Mouse (Mus musculus) hindbrain, postnatal 0 days (tissue): Measurements from ENCODE around the gene Tnfrsf22. TPM values are rescaled to one million over a fixed set of nuclear protein-coding genes. Genes with fewer than 3 reads are reported as not detected.
"Not testable (repeated sequence)": the region's sequence is repeated elsewhere in the genome, so short reads cannot be mapped to it uniquely, and the experiment has no call there.

Experiments used
- ATAC-seq: fragments of 200-750 bp; cut with Nextera tagmentation; 2 replicates; pipeline ENCODE4 v1.8.0; 2017; ENCODE audit warnings: mild to moderate bottlenecking, moderate TSS enrichment, moderate library complexity
- DNase-seq: peaks from one replicate; pipeline ENCODE4 v3.0.0-alpha.2; 2015; ENCODE audit warnings: low spot score
- H3K27ac ChIP-seq: fragments of 300-500 bp; sonication (generic); 2 replicates; pipeline ENCODE4 v1.5.1; 2014; ENCODE audit warnings: mild to moderate bottlenecking
- H3K27me3 ChIP-seq: fragments of 300-500 bp; sonication (generic); 2 replicates; pipeline ENCODE4 v1.6.1; 2014; ENCODE audit warnings: low read length, mixed read lengths; ENCODE audit not compliant: insufficient read depth
- H3K36me3 ChIP-seq: fragments of 300-500 bp; sonication (generic); 2 replicates; pipeline ENCODE4 v1.6.1; 2014; ENCODE audit warnings: low read length, mixed read lengths; ENCODE audit not compliant: insufficient read depth
- H3K4me1 ChIP-seq: fragments of 300-500 bp; sonication (generic); 2 replicates; pipeline ENCODE4 v1.6.1; 2014; ENCODE audit warnings: antibody characterized with exemption, low read length, mixed read lengths; ENCODE audit not compliant: insufficient read depth
- H3K4me2 ChIP-seq: fragments of 300-500 bp; sonication (generic); 2 replicates; pipeline ENCODE4 v1.6.1; 2014; ENCODE audit warnings: low read depth, mild to moderate bottlenecking, low read length, moderate library complexity, mixed read lengths
- H3K4me3 ChIP-seq: fragments of 300-500 bp; sonication (generic); 2 replicates; pipeline ENCODE4 v1.5.1; 2014; ENCODE audit warnings: low read length
- H3K9ac ChIP-seq: fragments of 300-500 bp; sonication (generic); replicated peaks from 2 replicates; pipeline ENCODE4 v1.6.1; 2014; ENCODE audit warnings: mild to moderate bottlenecking, low read length, moderate library complexity, mixed read lengths
- H3K9me3 ChIP-seq: fragments of 300-500 bp; sonication (generic); 2 replicates; pipeline ENCODE4 v1.6.1; 2016; ENCODE audit warnings: low read length, mixed read lengths
- CTCF ChIP-seq: IDR thresholded peaks from 2 replicates; pipeline ENCODE4 v1.5.1; 2016; ENCODE audit warnings: antibody characterized with exemption, control low read depth, low read depth
- whole genome bisulfite sequencing: fragments of 180-500 bp; shearing (Covaris S2); extraction: QIAGEN DNeasy Blood & Tissue Kit; methylation state at CpG from one replicate; pipeline ENCODE4 v1.1.7; 2014; 5-methylcytosine and 5-hydroxymethylcytosine counted together
- polyA plus RNA-seq: library from polyadenylated mRNA; unstranded; fragments of >200 nt; fragmentation: Nextera tagmentation; extraction: Ambion mirVana; gene quantifications from 2 replicates; pipeline ENCODE4 v1.2.1, GENCODE M21; 2015
- total RNA-seq: library from RNA; depleted of rRNA; stranded (reverse); fragments of >200 nt; gene quantifications from 2 replicates; pipeline ENCODE4 v1.2.3, GENCODE M21; 2014

Tnfrsf22 gene
- total and polyA plus RNA-seq, 2 experiments from 2014 or later, result 4.8 to 5.1 TPM

DNA sequence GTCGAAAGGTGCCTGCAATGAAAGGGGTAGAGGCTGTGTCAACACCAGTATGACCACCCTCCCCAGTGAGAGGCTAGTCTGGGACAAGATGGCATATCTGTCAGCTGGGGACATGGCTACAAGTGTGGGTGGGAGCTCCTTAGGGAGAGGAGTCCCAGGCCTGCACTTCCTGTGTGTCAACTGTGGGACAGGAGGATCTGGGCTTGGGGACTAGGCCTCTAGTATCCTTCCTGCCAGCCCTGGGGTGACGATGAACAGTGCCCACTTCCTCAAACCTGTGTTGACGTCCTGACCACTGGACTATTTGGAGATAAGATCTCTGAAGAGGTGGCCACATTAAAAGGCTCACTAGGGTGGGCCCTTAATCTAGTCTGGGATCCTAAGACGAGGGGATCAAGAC lies 40.5 kb upstream of the Tnfrsf22 start:
- Histone ChIP-seq H3K9ac (no peak overlapping the region), H3K4me2 (no peak overlapping the region), H3K4me3 (no peak overlapping the region), H3K9me3 (no peaks in the 10 kb centered on the region), H3K27ac (no peak overlapping the region), H3K4me1 (no peaks in the 10 kb centered on the region; the same call in 1 of the 2 replicates), H3K27me3 (no peaks in the 10 kb centered on the region), H3K36me3 (peaks cover 47% of the 10 kb centered on the region)
- WGBS, result 85% methylated on average over 4 of the region's 4 CpGs
- no peak for TF ChIP-seq CTCF
- ATAC-seq (no peak), DNase-seq (no peak)

DNA sequence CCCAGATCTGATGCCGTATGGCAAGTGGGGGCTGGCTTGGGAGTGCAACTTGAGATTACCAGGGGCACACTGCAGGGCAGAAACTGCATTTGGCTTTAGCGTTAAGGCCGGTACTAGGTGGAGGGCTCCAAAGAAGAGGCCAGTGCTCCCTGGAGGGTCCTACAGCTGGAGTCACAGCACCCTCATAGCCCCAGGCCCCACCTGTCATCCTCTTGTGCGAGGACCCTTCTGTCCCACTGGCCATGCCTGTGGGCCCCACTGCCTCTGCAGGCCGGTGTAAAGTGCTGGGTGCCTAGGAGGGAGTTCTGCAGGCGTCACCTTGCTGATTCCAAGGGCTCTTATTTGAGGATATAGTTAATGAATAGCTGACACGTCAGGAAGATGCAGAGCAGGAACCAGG lies 40.0 kb upstream of the Tnfrsf22 start:
- peaks cover 42% of the 10 kb centered on the region for H3K36me3 ChIP-seq
- H3K9ac ChIP-seq, result no peak overlapping the region
- H3K4me2 ChIP-seq, result no peak overlapping the region
- no peaks in the 10 kb centered on the region for H3K9me3 ChIP-seq
- H3K27ac ChIP-seq, result no peak overlapping the region
- WGBS, result 85% methylated on average over 7 of the region's 7 CpGs
- no peak for TF ChIP-seq CTCF
- no peak overlapping the region for H3K4me3 ChIP-seq
- ATAC-seq, result no peak
- DNase-seq, result no peak
- H3K27me3 ChIP-seq, result no peaks in the 10 kb centered on the region
- no peaks in the 10 kb centered on the region; the same call in 1 of the 2 replicates for H3K4me1 ChIP-seq

DNA sequence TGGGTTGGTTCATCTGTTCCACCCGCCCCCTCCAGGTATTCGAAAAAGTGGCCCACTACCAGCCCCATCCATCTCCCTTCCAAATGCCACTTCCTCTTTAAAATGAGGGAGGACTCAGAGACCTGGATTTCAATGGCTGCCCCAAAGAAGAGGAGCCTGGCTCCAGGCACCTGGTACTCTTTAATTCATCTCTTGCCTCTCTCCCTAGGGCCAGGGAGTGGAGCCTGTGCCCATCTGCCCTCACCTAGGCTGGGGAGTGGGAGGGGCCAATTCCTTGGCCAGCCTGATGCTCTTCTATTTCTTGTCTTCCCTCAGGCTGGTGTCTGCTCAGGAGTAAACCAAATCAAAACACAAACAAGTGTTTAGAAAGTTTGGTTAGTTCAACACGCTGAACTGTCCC lies 37.2 kb upstream of the Tnfrsf22 start:
- DNase-seq, H3K27me3 ChIP-seq, H3K9me3 ChIP-seq, H3K27ac ChIP-seq, H3K9ac ChIP-seq, H3K4me1 ChIP-seq, H3K4me2 ChIP-seq, ATAC-seq, H3K4me3 ChIP-seq: not testable (repeated sequence)
- H3K36me3 ChIP-seq, result peaks cover 22% of the 10 kb centered on the region; the same call in 1 of the 2 replicates
- 92% methylated on average over 3 of the region's 3 CpGs for WGBS

DNA sequence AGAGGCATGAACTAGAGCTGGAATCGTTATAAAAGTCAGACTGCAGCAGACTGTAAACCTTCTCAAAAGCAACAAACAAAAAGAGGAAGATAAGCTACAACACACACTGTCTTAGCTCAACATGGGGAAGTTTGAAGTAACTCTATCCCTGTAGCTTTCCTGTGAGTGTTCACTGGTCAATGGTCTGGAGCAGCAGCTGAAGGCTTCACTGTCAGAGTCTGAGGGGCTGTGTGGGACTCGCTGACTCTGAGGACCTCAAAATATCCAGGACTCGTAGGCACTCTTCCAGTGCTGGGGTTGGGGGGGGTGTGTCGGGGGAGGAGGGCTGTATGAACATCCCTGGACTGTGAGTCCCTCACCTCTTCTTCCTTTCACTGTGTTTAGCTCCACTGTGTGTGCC lies 36.7 kb upstream of the Tnfrsf22 start:
- H3K4me3 ChIP-seq, H3K9me3 ChIP-seq, H3K4me1 ChIP-seq, DNase-seq, H3K27ac ChIP-seq, H3K27me3 ChIP-seq, H3K9ac ChIP-seq, ATAC-seq: not testable (repeated sequence)
- Histone ChIP-seq H3K36me3 (peaks cover 22% of the 10 kb centered on the region; the same call in 1 of the 2 replicates), H3K4me2 (peak overlapping the region; percentile 77; the same call in 1 of the 2 replicates)
- WGBS, result 57% methylated on average over 4 of the region's 4 CpGs

DNA sequence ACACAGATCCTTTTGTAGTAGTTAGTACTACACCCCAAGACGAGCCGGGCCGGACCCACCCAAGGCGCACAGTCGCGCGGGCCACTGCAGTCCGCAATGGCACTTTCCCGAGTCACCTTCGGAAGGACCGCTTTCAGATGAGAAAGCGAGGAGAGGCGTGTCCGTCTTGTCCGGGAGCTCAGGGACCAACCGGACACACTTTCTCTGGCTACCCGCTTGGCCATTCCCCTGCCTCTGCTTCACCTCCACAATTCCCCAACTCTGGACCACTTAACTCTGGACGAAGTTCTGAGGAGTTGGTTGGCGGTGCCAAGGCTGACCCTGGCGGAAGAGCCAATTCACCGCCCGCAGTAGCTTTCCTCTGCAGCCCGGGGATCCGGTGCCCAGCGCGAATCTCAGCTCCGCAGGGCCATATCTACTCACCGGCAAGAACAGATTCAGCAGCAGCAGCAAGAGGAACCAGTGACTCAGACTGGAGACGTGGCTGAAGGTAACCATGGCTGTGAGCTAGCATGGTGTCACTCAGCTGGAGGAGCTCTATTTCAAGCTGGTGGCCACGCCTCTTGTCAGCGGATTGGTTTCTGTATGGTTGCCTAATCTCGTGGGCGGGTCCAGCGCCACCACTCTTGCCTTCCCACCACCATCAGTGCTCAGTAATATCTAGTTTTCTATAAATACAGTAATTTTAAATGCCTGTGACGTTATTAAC lies 36.1 kb upstream of the Tnfrsf22 start, which contains the start of gene Tnfrsf23:
Gene Tnfrsf23, minus strand, starts transcription at position 514 of the 709 bp plus-strand sequence.
- Histone ChIP-seq H3K9me3 (no peaks in the 10 kb centered on the region), H3K4me2 (peak within 1 kb of the TSS; percentile 77), H3K4me1 (no peaks in the 10 kb centered on the region; the same call in 1 of the 2 replicates), H3K4me3 (peak within 1 kb of the TSS; percentile 39), H3K9ac (peak within 1 kb of the TSS; percentile 28; the same call in 1 of the 2 replicates), H3K27ac (no peak within 1 kb of the TSS), H3K36me3 (peaks cover 17% of the 10 kb centered on the region; the same call in 1 of the 2 replicates), H3K27me3 (no peaks in the 10 kb centered on the region)
- TF ChIP-seq CTCF, result no peak
- peak; percentile 76 for DNase-seq
- 2% methylated on average over 35 of the region's 35 CpGs for WGBS
- ATAC-seq, result peak; percentile 91

DNA sequence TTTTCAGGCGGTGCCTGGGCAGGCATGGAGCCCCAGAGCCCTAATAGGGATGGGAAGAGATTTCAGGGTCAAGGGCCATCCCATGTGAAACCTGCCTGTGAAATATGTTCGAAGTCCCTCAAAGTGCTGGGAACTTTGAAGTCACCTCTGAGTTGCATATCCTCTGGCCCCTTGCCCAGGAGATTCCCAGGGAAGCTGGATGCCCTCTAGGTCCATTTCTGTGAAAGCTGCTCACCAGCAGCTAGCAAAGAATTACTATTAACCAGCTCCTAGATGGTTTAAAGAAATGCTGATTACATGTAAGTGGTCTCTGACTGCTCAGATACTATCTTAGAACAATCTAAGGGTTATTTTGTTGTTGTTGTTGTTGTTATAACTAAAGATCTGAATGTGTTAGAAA lies 35.1 kb upstream of the Tnfrsf22 start:
- H3K9ac ChIP-seq, H3K9me3 ChIP-seq, DNase-seq, H3K36me3 ChIP-seq, H3K4me1 ChIP-seq, H3K4me3 ChIP-seq, ATAC-seq, H3K4me2 ChIP-seq, H3K27ac ChIP-seq, H3K27me3 ChIP-seq: not testable (repeated sequence)
- WGBS, result 90% methylated on average over 1 of the region's 2 CpGs

DNA sequence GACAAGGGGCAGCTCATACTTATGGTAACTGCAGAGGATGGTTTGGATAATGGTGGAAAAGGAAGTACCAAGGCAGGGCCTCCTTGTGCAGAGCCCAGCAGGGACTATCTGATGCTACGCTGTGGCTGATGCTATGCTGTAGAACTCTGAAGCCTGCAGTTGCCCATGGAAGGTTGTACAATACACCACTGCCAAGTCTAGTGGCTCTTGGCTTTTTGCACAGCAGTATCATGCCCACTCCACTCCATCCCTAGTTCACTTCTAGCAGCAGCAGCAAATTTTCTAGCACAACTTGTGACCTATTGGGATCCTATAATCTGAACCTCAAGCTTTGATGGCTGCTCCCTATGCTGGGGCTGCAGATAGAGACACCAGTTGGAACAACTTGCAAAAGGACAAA lies 32.1 kb upstream of the Tnfrsf22 start:
- ATAC-seq (no peak), DNase-seq (no peak)
- Histone ChIP-seq H3K4me1 (no peaks in the 10 kb centered on the region; the same call in 1 of the 2 replicates), H3K4me3 (no peak overlapping the region), H3K9me3 (no peaks in the 10 kb centered on the region), H3K27ac (no peak overlapping the region), H3K4me2 (no peak overlapping the region), H3K36me3 (no peaks in the 10 kb centered on the region), H3K27me3 (no peaks in the 10 kb centered on the region), H3K9ac (no peak overlapping the region)
- no peak for TF ChIP-seq CTCF
- 90% methylated on average over 1 of the region's 1 CpGs for WGBS

DNA sequence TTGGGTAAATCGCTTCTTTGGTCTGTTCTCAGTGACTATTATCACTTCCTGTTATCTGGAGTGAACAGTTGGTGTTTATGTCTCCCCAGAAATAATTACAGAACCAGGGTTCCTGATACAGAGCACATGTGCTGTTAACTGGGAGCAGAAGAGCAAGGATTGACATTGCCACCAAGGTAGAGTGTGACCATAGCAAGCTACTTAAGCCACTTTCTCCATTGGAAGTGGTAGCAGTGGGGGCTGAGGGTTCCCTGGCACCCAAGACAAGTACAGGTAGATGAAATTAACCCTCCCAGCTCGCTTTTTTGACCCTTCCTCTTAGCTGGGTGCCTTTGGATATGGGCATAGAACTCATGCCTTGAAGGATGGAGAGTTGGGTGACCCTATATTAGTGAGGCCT lies 31.4 kb upstream of the Tnfrsf22 start:
- ATAC-seq, H3K4me1 ChIP-seq, H3K4me2 ChIP-seq, H3K9me3 ChIP-seq, H3K4me3 ChIP-seq, H3K9ac ChIP-seq, H3K27ac ChIP-seq, H3K36me3 ChIP-seq, H3K27me3 ChIP-seq, DNase-seq: not testable (repeated sequence)
- 59% methylated on average over 2 of the region's 2 CpGs for WGBS

DNA sequence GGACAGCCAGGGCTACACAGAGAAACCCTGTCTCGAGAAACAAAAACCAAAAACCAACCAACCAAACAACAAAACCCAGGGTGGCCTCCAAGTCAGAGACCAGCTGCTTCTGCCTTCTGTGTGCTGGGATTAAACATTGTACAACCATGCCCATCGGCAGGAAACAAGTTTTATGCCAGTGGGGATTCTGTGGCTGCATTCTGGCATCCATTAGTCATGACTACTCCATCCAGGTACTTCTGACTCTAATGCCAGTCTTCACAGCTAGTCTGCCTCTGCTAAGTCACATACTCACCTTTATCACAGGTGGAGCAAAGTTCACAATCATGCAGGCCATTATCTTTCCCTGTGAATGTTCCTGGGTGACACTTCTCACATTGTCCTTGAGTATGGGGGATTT lies 30.2 kb upstream of the Tnfrsf22 start:
- not testable (repeated sequence) for H3K27me3 ChIP-seq, H3K36me3 ChIP-seq, DNase-seq, H3K9me3 ChIP-seq, H3K27ac ChIP-seq, H3K4me2 ChIP-seq, H3K4me1 ChIP-seq, ATAC-seq, H3K9ac ChIP-seq, H3K4me3 ChIP-seq
- 78% methylated on average over 2 of the region's 2 CpGs for WGBS
